Mouse (Mus musculus): ENCODE data around the gene Dnajb4. TPM values are rescaled to one million over a fixed set of nuclear protein-coding genes. Genes with fewer than 3 reads are reported as not detected.

The Dnajb4 gene
- polyA plus RNA-seq, 1 experiment from 2014 or later: 40.0 TPM

DNA sequence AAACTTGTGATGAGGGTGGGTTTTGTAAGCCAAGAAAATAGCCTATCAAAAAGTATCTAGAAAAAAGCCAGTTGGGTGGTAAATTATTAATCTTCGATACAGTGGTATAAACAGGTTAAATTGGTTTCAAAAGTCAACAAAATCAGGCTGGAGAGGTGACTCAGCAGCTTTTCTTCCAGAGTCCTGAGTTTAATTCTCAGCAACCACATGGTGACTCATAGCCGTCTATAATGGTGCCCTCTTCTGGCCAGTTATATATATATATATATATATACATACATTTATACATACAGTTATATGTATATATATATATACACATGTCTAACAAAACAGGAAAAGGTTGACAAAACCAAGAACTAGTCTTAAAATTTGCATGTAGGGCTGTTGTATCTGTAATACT, 28.7 kb upstream of the Dnajb4 start:
- H3K36me3 ChIP-seq (replicated peaks; ENCODE audit: control insufficient read depth, insufficient read depth): peaks cover 63% of the 10 kb centered on the region
- H3K27ac ChIP-seq: no peak overlapping the region
- DNase-seq (ENCODE audit: low spot score) (no peak), ATAC-seq (ENCODE audit: low FRiP score) (no peak)
- no peaks in the 10 kb centered on the region for H3K27me3 ChIP-seq (ENCODE audit: control insufficient read depth, insufficient read depth, low read length)
- no peak overlapping the region for H3K4me2 ChIP-seq (replicated peaks)
- no peaks in the 10 kb centered on the region for H3K4me1 ChIP-seq (replicated peaks; ENCODE audit: control insufficient read depth, insufficient read depth, low read length)
- H3K9me3 ChIP-seq (ENCODE audit: control insufficient read depth, low read length): no peaks in the 10 kb centered on the region
- H3K4me3 ChIP-seq (replicated peaks; ENCODE audit: low read length): no peak overlapping the region
- no peak overlapping the region for H3K9ac ChIP-seq
- WGBS: 73% methylated on average over 2 of the region's 2 CpGs

DNA sequence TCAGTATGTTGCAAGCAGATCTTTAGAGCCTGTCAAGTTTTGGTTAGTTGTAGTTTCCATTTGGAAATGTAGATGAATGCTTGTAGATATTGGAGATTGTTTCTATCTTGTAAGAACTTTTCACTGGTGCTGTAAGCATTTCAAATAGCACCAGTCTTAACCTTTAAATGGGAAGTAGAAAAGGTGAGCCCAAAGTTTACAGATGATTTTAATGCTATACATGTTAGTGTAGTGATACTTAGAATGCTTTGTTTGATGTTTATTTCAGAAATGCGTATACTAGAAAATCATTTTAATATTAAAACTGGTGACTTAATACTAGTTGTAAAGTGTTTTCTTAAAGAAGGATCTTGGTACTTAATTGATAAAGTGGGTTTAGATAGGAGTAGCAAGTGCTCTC, 25.7 kb upstream of the Dnajb4 start:
- Histone ChIP-seq H3K36me3 (replicated peaks; ENCODE audit: control insufficient read depth, insufficient read depth) (peaks cover 87% of the 10 kb centered on the region), H3K27ac (no peak overlapping the region), H3K4me2 (replicated peaks) (no peak overlapping the region), H3K4me3 (replicated peaks; ENCODE audit: low read length) (no peak overlapping the region), H3K9ac (no peak overlapping the region), H3K27me3 (ENCODE audit: control insufficient read depth, insufficient read depth, low read length) (no peaks in the 10 kb centered on the region), H3K9me3 (ENCODE audit: control insufficient read depth, low read length) (no peaks in the 10 kb centered on the region), H3K4me1 (replicated peaks; ENCODE audit: control insufficient read depth, insufficient read depth, low read length) (no peaks in the 10 kb centered on the region)
- WGBS: 89% methylated on average over 1 of the region's 1 CpGs
- no peak for ATAC-seq (ENCODE audit: low FRiP score)
- DNase-seq (ENCODE audit: low spot score): no peak

DNA sequence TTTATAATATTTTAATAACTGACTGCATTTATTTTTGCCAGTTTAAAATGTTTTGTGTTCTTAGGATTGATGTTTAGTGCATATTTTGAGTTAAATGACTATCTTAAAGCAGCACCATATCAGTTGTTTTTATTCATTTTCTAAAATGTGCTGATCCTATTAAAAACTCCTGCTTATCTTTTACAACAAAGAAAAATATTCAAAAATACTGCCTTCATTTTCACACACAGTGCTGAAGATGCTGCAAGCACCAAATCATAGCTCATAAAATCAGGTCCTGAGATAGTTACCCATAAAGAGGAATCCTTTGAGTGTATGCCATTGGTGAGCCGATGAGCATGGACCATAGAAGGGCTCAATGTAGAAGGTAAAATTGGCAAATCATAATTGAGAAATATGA, 25.1 kb upstream of the Dnajb4 start:
- no peak overlapping the region for H3K9ac ChIP-seq
- 100% methylated on average over 1 of the region's 1 CpGs for WGBS
- H3K9me3 ChIP-seq (ENCODE audit: control insufficient read depth, low read length): no peaks in the 10 kb centered on the region
- H3K27ac ChIP-seq: no peak overlapping the region
- no peaks in the 10 kb centered on the region for H3K4me1 ChIP-seq (replicated peaks; ENCODE audit: control insufficient read depth, insufficient read depth, low read length)
- no peak for DNase-seq (ENCODE audit: low spot score)
- no peak overlapping the region for H3K4me3 ChIP-seq (replicated peaks; ENCODE audit: low read length)
- ATAC-seq (ENCODE audit: low FRiP score): no peak
- peaks cover 87% of the 10 kb centered on the region for H3K36me3 ChIP-seq (replicated peaks; ENCODE audit: control insufficient read depth, insufficient read depth)
- no peak overlapping the region for H3K4me2 ChIP-seq (replicated peaks)
- no peaks in the 10 kb centered on the region for H3K27me3 ChIP-seq (ENCODE audit: control insufficient read depth, insufficient read depth, low read length)

DNA sequence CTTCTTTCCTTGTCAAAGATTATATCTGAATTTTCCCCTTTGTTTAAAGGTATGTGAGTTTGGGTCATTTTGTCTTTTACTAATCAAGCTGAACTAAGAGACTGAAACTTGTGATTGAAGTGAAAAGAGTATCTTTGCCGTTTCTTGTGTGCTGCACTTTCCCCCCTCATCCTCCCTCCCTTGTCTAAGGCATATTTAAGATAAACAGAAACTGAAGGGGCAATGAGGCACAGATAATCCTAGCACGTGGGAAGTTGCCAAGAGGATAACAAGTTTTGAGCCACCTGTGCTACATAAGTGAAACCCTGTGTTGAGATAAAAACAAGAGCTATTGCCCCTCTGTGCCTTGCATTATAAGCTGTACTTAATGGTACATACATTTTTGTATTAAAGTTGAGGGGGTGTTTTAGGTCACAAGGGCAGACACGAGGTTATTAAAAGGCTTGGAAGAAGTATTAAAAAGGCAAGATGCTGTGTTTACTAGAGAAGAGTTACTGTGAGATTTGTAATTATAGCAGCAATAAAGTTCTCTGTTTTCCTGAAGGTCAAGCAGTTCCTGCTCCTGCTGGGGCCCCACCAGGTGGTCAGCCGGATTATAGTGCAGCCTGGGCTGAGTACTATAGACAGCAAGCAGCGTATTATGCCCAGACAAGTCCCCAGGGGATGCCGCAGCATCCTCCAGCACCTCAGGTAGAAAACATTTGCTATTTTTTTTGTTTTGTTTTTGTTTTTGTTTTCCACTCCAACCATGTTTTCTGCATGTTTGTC, 21.4 kb upstream of the Dnajb4 start:
- no peak overlapping the region for H3K9ac ChIP-seq
- WGBS: 62% methylated on average over 6 of the region's 6 CpGs
- peaks cover 89% of the 10 kb centered on the region for H3K36me3 ChIP-seq (replicated peaks; ENCODE audit: control insufficient read depth, insufficient read depth)

DNA sequence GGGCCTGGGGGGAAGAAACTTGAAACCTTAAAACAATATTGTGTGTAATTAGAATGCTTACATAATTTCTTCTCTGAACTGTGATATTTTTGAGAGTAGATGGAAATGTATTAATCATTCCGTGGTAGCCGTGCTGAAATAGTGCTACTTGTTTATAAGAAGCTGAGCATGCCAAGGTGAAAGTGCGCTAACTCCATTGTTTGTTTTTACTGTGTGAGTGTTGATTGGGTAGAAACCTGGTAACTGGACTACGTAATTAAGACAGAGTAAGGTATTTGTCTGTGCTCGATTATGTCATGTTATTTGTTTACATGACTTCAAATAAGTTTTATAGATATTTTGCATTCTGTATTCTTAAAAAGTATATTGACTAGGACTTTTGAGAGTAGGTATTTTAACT, 19.2 kb upstream of the Dnajb4 start:
- H3K4me1 ChIP-seq (replicated peaks; ENCODE audit: control insufficient read depth, insufficient read depth, low read length): no peaks in the 10 kb centered on the region
- H3K4me3 ChIP-seq (replicated peaks; ENCODE audit: low read length): no peak overlapping the region
- H3K27ac ChIP-seq: no peak overlapping the region
- H3K27me3 ChIP-seq (ENCODE audit: control insufficient read depth, insufficient read depth, low read length): no peaks in the 10 kb centered on the region
- H3K9ac ChIP-seq: no peak overlapping the region
- H3K36me3 ChIP-seq (replicated peaks; ENCODE audit: control insufficient read depth, insufficient read depth): peaks cover 94% of the 10 kb centered on the region
- ATAC-seq (ENCODE audit: low FRiP score) (no peak), DNase-seq (ENCODE audit: low spot score) (no peak)
- H3K4me2 ChIP-seq (replicated peaks): no peak overlapping the region
- no peaks in the 10 kb centered on the region for H3K9me3 ChIP-seq (ENCODE audit: control insufficient read depth, low read length)
- WGBS: 95% methylated on average over 5 of the region's 5 CpGs

More for the DNA sequence above, 21.4 kb upstream of the Dnajb4 start:
- DNase-seq (ENCODE audit: low spot score): no peak
- Histone ChIP-seq H3K4me1 (replicated peaks; ENCODE audit: control insufficient read depth, insufficient read depth, low read length) (no peaks in the 10 kb centered on the region), H3K27ac (no peak overlapping the region), H3K9me3 (ENCODE audit: control insufficient read depth, low read length) (no peaks in the 10 kb centered on the region), H3K27me3 (ENCODE audit: control insufficient read depth, insufficient read depth, low read length) (no peaks in the 10 kb centered on the region), H3K4me3 (replicated peaks; ENCODE audit: low read length) (no peak overlapping the region), H3K4me2 (replicated peaks) (no peak overlapping the region)
- no peak for ATAC-seq (ENCODE audit: low FRiP score)

DNA sequence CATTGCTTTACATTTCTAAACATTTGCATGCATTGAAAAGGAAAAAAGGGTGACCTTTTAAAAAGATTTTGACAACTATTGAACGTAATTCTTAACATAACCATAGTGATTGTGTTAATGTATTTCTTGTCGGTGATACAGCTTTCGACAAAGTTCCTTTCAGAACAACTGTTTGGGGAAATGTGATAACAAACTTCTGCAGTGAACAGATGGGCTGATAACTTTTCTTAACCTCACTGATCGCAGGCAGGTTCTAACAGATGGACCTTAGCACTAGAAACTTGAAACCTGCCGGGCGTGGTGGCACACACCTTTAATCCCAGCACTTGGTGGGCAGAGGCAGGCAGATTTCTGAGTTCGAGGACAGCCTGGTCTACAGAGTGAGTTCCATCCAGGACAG, 18.7 kb upstream of the Dnajb4 start:
- no peaks in the 10 kb centered on the region for H3K4me1 ChIP-seq (replicated peaks; ENCODE audit: control insufficient read depth, insufficient read depth, low read length)
- WGBS: 94% methylated on average over 7 of the region's 7 CpGs
- H3K9me3 ChIP-seq (ENCODE audit: control insufficient read depth, low read length): no peaks in the 10 kb centered on the region
- no peak overlapping the region for H3K4me2 ChIP-seq (replicated peaks)
- ATAC-seq (ENCODE audit: low FRiP score): no peak
- H3K27me3 ChIP-seq (ENCODE audit: control insufficient read depth, insufficient read depth, low read length): no peaks in the 10 kb centered on the region
- H3K27ac ChIP-seq: no peak overlapping the region
- peaks cover 94% of the 10 kb centered on the region for H3K36me3 ChIP-seq (replicated peaks; ENCODE audit: control insufficient read depth, insufficient read depth)
- H3K4me3 ChIP-seq (replicated peaks; ENCODE audit: low read length): no peak overlapping the region
- no peak overlapping the region for H3K9ac ChIP-seq
- no peak for DNase-seq (ENCODE audit: low spot score)

DNA sequence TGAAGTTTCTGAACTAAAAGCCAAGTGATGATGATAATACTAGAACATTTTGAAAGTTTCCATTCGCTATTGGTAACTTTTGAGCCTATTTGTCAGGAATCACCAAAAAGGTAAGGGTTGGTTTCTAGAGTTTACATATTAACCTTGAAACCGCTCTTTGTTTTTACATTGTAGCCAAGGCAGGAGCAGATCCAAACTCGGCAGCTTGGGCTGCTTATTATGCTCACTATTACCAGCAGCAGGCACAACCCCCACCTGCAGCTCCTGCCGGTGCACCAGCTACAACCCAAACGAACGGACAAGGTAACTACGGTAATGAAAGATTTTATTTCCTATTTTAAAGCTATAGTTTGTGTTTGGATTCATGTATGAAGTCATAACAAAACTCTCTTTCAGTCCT, 15.8 kb upstream of the Dnajb4 start:
- 94% methylated on average over 7 of the region's 7 CpGs for WGBS
- no peak for ATAC-seq (ENCODE audit: low FRiP score)

DNA sequence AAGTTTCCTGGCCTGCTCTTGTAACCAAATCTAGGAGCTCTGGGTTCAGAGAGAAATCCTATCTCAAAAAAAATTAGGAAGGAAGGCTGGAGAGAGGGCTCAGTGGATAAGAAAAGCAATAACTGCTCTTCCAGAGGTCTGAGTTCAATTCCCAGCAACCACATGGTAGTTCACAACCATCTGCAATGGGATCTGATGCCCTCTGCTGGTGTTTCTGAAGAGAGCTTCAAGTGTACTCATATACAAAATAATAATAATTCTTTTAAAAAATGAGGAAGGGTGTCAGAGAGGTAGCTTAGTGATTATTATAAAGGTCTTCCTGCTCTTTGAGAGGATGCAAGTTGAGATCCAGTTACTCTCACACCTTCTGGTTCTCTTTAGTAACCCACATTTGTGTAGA, 14.8 kb upstream of the Dnajb4 start:
- Histone ChIP-seq H3K4me1 (replicated peaks; ENCODE audit: control insufficient read depth, insufficient read depth, low read length) (no peaks in the 10 kb centered on the region), H3K36me3 (replicated peaks; ENCODE audit: control insufficient read depth, insufficient read depth) (peaks cover 96% of the 10 kb centered on the region), H3K27me3 (ENCODE audit: control insufficient read depth, insufficient read depth, low read length) (no peaks in the 10 kb centered on the region), H3K4me2 (replicated peaks) (no peak overlapping the region), H3K9me3 (ENCODE audit: control insufficient read depth, low read length) (no peaks in the 10 kb centered on the region), H3K9ac (no peak overlapping the region), H3K4me3 (replicated peaks; ENCODE audit: low read length) (no peak overlapping the region), H3K27ac (no peak overlapping the region)
- DNase-seq (ENCODE audit: low spot score) (no peak), ATAC-seq (ENCODE audit: low FRiP score) (no peak)

More for the DNA sequence above, 15.8 kb upstream of the Dnajb4 start:
- no peaks in the 10 kb centered on the region for H3K4me1 ChIP-seq (replicated peaks; ENCODE audit: control insufficient read depth, insufficient read depth, low read length)
- no peak overlapping the region for H3K9ac ChIP-seq
- H3K4me3 ChIP-seq (replicated peaks; ENCODE audit: low read length): no peak overlapping the region
- no peaks in the 10 kb centered on the region for H3K9me3 ChIP-seq (ENCODE audit: control insufficient read depth, low read length)
- no peak overlapping the region for H3K4me2 ChIP-seq (replicated peaks)
- peaks cover 96% of the 10 kb centered on the region for H3K36me3 ChIP-seq (replicated peaks; ENCODE audit: control insufficient read depth, insufficient read depth)
- no peak overlapping the region for H3K27ac ChIP-seq
- no peaks in the 10 kb centered on the region for H3K27me3 ChIP-seq (ENCODE audit: control insufficient read depth, insufficient read depth, low read length)
- DNase-seq (ENCODE audit: low spot score): no peak

DNA sequence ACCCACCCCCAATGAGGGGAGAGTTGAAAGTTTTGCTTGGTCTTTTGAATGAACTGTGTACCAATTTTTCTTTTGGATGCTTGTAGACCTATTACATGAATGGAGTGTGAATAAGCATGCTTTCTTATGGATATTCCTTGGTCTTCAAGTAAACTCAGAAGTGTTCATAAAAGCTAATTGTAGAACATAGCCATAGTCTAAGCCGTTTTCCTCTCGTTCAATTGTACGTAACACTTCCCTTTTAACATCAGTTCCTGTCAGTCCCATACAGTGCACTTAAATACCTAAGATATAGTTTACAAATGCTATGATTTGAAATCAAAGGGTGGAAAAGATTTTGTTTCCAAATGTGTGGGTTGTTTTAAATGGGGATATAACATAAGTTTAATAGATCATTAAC, 3.3 kb upstream of the Dnajb4 start:
- no peak for ATAC-seq (ENCODE audit: low FRiP score)
- Histone ChIP-seq H3K9me3 (ENCODE audit: control insufficient read depth, low read length) (no peaks in the 10 kb centered on the region), H3K4me2 (replicated peaks) (peak overlapping the region; percentile 81), H3K4me1 (replicated peaks; ENCODE audit: control insufficient read depth, insufficient read depth, low read length) (peaks cover 30% of the 10 kb centered on the region), H3K36me3 (replicated peaks; ENCODE audit: control insufficient read depth, insufficient read depth) (peaks cover 37% of the 10 kb centered on the region), H3K4me3 (replicated peaks; ENCODE audit: low read length) (peak overlapping the region; percentile 12; the same call in 1 of the 2 replicates), H3K27me3 (ENCODE audit: control insufficient read depth, insufficient read depth, low read length) (no peaks in the 10 kb centered on the region), H3K27ac (no peak overlapping the region), H3K9ac (no peak overlapping the region)
- WGBS: 66% methylated on average over 3 of the region's 3 CpGs
- no peak for DNase-seq (ENCODE audit: low spot score)
